Mouse (Mus musculus) cerebellum, adult 9-10 months (tissue): Measurements from ENCODE around the gene Wdr82.

Experiments
- DNase-seq: peaks from one replicate; pipeline ENCODE4 v3.0.0; 2022

The Wdr82 gene

GRCm38 (mm10) chr9:106199535-106200272, 29.0 kb downstream of the Wdr82 start, which contains the start of gene Ppm1m:
Gene Ppm1m, minus strand, starts transcription at chr9:106199746.
- DNase-seq: peak; percentile 43

GRCm38 (mm10) chr9:106201895-106202294, 31.2 kb downstream of the Wdr82 start:
- DNase-seq: no peak

- DNase-seq: peak; percentile 89
Measured at GRCm38 (mm10) chr9:106202819-106203636, 32.3 kb downstream of the Wdr82 start, which contains the start of gene Twf2. Gene Twf2, plus strand, starts transcription at chr9:106203108.

- DNase-seq: peak; percentile 87
Measured at GRCm38 (mm10) chr9:106203990-106204851, 33.5 kb downstream of the Wdr82 start.

- DNase-seq: peak; percentile 48
Measured at GRCm38 (mm10) chr9:106205713-106206290, 35.1 kb downstream of the Wdr82 start.

- no peak for DNase-seq
Measured at GRCm38 (mm10) chr9:106206515-106206914, 35.8 kb downstream of the Wdr82 start.

GRCm38 (mm10) chr9:106208181-106208580, 37.5 kb downstream of the Wdr82 start:
- no peak for DNase-seq

GRCm38 (mm10) chr9:106209954-106210353, 39.2 kb downstream of the Wdr82 start:
- DNase-seq: no peak

- DNase-seq: no peak
Measured at GRCm38 (mm10) chr9:106210853-106211609, 40.3 kb downstream of the Wdr82 start.

- peak; percentile 89 for DNase-seq
Measured at GRCm38 (mm10) chr9:106211680-106212593, 41.2 kb downstream of the Wdr82 start.

- DNase-seq: no peak
Measured at GRCm38 (mm10) chr9:106212594-106212981, 41.9 kb downstream of the Wdr82 start.

GRCm38 (mm10) chr9:106215341-106216125, 44.8 kb downstream of the Wdr82 start:
- no peak for DNase-seq

GRCm38 (mm10) chr9:106216971-106217370, 46.2 kb downstream of the Wdr82 start:
- no peak for DNase-seq

- no peak for DNase-seq
Measured at GRCm38 (mm10) chr9:106220894-106221523, 50.3 kb downstream of the Wdr82 start.

- no peak for DNase-seq
Measured at GRCm38 (mm10) chr9:106222261-106222851, 51.6 kb downstream of the Wdr82 start, which contains the start of gene Tlr9. Gene Tlr9, plus strand, starts transcription at chr9:106222598.

- DNase-seq: no peak
Measured at GRCm38 (mm10) chr9:106222994-106223393, 52.3 kb downstream of the Wdr82 start.

GRCm38 (mm10) chr9:106225469-106226150, 54.9 kb downstream of the Wdr82 start:
- DNase-seq: no peak

- no peak for DNase-seq
Measured at GRCm38 (mm10) chr9:106226151-106226682, 55.5 kb downstream of the Wdr82 start.
